Mouse (Mus musculus): ENCODE results near the gene Galnt9. TPM values are rescaled to one million over a fixed set of nuclear protein-coding genes. Genes with fewer than 3 reads are reported as not detected.

Gene Galnt9
- polyA plus RNA-seq, 1 experiment, result not detected

GRCm38 (mm10) chr5:110507943-110508342 lies 36.2 kb upstream of the Galnt9 start:
- no peaks in the 10 kb centered on the region for H3K9me3 ChIP-seq
- H3K4me3 ChIP-seq (replicated peaks), result no peak overlapping the region
- peaks cover 43% of the 10 kb centered on the region for H3K27me3 ChIP-seq (replicated peaks)
- TF ChIP-seq FLI1 (IDR thresholded peaks at IDR 0.05; ENCODE audit: low read length) (no peak), GATA1 (IDR thresholded peaks at IDR 0.05; ENCODE audit: borderline replicate concordance, low read length) (no peak)
- no peaks in the 10 kb centered on the region for H3K4me1 ChIP-seq
- no peaks in the 10 kb centered on the region for H3K36me3 ChIP-seq (replicated peaks; ENCODE audit: low read length)

- Histone ChIP-seq H3K36me3 (replicated peaks; ENCODE audit: low read length) (no peaks in the 10 kb centered on the region), H3K9me3 (no peaks in the 10 kb centered on the region), H3K4me3 (replicated peaks) (no peak overlapping the region), H3K27me3 (replicated peaks) (peaks cover 43% of the 10 kb centered on the region), H3K4me1 (peaks cover 6% of the 10 kb centered on the region)
- TF ChIP-seq FLI1 (IDR thresholded peaks at IDR 0.05; ENCODE audit: low read length) (no peak), GATA1 (IDR thresholded peaks at IDR 0.05; ENCODE audit: borderline replicate concordance, low read length) (no peak)
Measured at GRCm38 (mm10) chr5:110510357-110510756, 33.8 kb upstream of the Galnt9 start.

DNA sequence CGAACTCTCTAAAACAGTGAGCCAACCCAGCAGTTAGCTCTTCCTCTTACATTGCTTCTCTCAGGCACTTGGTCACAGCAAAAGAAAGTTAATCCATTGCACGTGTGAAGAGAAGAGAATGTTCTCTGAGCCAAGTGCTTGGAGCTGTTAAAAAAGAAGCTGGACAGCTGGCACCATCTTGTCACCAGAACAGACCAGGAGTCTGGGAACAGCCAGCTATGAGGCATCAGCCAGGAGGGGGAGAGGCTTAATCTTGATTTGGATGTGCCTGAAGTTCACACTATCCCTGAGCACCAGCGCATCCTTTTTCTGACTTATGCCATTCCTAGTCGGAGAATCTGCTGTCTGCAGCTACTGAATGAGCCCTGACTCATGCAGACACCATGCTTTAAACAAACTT lies 30.4 kb upstream of the Galnt9 start:
- no peaks in the 10 kb centered on the region for H3K9me3 ChIP-seq
- H3K36me3 ChIP-seq (replicated peaks; ENCODE audit: low read length), result no peaks in the 10 kb centered on the region
- H3K27me3 ChIP-seq (replicated peaks), result peaks cover 55% of the 10 kb centered on the region
- H3K4me3 ChIP-seq (replicated peaks), result no peak overlapping the region
- peaks cover 6% of the 10 kb centered on the region for H3K4me1 ChIP-seq
- TF ChIP-seq GATA1 (IDR thresholded peaks at IDR 0.05; ENCODE audit: borderline replicate concordance, low read length), result no peak
- no peak for TF ChIP-seq FLI1 (IDR thresholded peaks at IDR 0.05; ENCODE audit: low read length)

- Histone ChIP-seq H3K36me3 (replicated peaks; ENCODE audit: low read length) (no peaks in the 10 kb centered on the region), H3K27me3 (replicated peaks) (peaks cover 55% of the 10 kb centered on the region), H3K4me1 (peaks cover 6% of the 10 kb centered on the region), H3K4me3 (replicated peaks) (no peak overlapping the region), H3K9me3 (no peaks in the 10 kb centered on the region)
- TF ChIP-seq FLI1 (IDR thresholded peaks at IDR 0.05; ENCODE audit: low read length) (no peak), GATA1 (IDR thresholded peaks at IDR 0.05; ENCODE audit: borderline replicate concordance, low read length) (no peak)
Measured at GRCm38 (mm10) chr5:110514694-110515093, 29.5 kb upstream of the Galnt9 start.

DNA sequence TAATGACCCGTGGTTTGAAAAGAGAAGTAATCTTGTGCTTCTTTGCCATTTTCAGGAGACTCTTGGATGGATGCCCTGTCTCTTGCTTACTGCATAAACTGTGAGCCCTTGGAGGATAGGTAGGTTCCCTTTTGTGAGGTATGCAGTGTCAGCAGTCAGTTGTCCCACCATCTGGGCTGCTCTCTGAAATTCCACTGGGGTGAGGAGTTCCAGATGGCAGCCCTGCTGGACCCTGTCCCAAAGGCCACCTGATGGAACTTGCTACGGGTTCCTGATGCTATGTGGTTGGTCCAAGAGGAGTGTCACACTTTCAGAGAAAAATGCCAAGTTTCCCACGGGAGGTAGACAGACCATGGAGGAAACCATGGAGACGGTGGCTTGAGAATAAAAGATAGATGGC lies 27.8 kb upstream of the Galnt9 start:
- Histone ChIP-seq H3K4me3 (replicated peaks) (no peak overlapping the region), H3K9me3 (no peaks in the 10 kb centered on the region), H3K27me3 (replicated peaks) (peaks cover 63% of the 10 kb centered on the region), H3K4me1 (peaks cover 6% of the 10 kb centered on the region), H3K36me3 (replicated peaks; ENCODE audit: low read length) (no peaks in the 10 kb centered on the region)
- no peak for TF ChIP-seq FLI1 (IDR thresholded peaks at IDR 0.05; ENCODE audit: low read length)
- no peak for TF ChIP-seq GATA1 (IDR thresholded peaks at IDR 0.05; ENCODE audit: borderline replicate concordance, low read length)

- Histone ChIP-seq H3K27me3 (replicated peaks) (peaks cover 65% of the 10 kb centered on the region), H3K4me3 (replicated peaks) (no peak overlapping the region), H3K4me1 (peaks cover 6% of the 10 kb centered on the region), H3K9me3 (no peaks in the 10 kb centered on the region), H3K36me3 (replicated peaks; ENCODE audit: low read length) (no peaks in the 10 kb centered on the region)
- no peak for TF ChIP-seq FLI1 (IDR thresholded peaks at IDR 0.05; ENCODE audit: low read length)
- TF ChIP-seq GATA1 (IDR thresholded peaks at IDR 0.05; ENCODE audit: borderline replicate concordance, low read length), result no peak
Measured at GRCm38 (mm10) chr5:110518086-110518783, 25.9 kb upstream of the Galnt9 start.

- TF ChIP-seq GATA1 (IDR thresholded peaks at IDR 0.05; ENCODE audit: borderline replicate concordance, low read length) (no peak), FLI1 (IDR thresholded peaks at IDR 0.05; ENCODE audit: low read length) (no peak)
- no peak overlapping the region for H3K4me3 ChIP-seq (replicated peaks)
- peaks cover 63% of the 10 kb centered on the region for H3K27me3 ChIP-seq (replicated peaks)
- H3K9me3 ChIP-seq, result no peaks in the 10 kb centered on the region
- H3K4me1 ChIP-seq, result no peaks in the 10 kb centered on the region
- H3K36me3 ChIP-seq (replicated peaks; ENCODE audit: low read length), result no peaks in the 10 kb centered on the region
Measured at GRCm38 (mm10) chr5:110520974-110521373, 23.2 kb upstream of the Galnt9 start.

DNA sequence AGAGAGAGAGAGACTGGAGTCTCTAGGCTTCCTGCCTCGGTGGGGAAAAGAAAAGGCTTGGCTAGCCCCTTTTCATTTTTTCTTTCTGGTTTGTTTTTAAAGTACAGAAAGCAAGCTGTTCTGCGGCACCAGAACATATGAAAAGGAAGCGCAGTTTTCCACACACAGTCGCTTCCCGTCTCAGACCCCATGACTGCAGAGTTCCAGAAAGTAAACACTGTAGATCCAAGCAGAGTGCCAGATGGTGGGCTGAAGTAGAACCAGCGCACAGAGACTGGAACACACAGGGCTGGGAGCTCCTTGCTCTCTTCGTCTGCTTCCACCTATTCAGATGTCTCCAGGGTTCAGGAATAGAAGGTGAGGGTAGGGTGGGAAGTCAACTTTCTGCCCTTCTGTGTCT lies 22.3 kb upstream of the Galnt9 start:
- Histone ChIP-seq H3K27me3 (replicated peaks) (peaks cover 59% of the 10 kb centered on the region), H3K36me3 (replicated peaks; ENCODE audit: low read length) (no peaks in the 10 kb centered on the region), H3K4me3 (replicated peaks) (no peak overlapping the region), H3K9me3 (no peaks in the 10 kb centered on the region), H3K4me1 (no peaks in the 10 kb centered on the region)
- no peak for TF ChIP-seq FLI1 (IDR thresholded peaks at IDR 0.05; ENCODE audit: low read length)
- TF ChIP-seq GATA1 (IDR thresholded peaks at IDR 0.05; ENCODE audit: borderline replicate concordance, low read length), result no peak

DNA sequence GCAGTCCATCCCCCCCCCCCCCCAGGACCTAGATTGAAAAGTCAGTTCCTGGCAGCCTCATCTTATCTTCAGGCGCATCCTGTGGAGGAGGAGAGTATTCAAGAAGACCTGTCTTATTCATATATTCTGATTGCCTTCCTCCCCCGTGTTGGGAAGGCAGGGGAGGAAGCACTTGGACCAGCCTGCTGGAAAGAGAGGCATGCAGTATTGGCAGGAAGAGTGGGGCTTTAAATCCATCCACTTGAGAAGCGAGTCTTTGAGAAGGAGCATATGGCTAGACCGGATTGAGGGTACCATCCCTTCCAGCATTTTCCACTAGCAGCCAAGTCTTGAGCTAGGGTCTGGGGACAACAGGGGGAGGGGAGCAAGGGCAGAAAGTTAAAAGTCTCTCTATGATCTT lies 20.9 kb upstream of the Galnt9 start:
- Histone ChIP-seq H3K36me3 (replicated peaks; ENCODE audit: low read length) (no peaks in the 10 kb centered on the region), H3K9me3 (no peaks in the 10 kb centered on the region), H3K4me3 (replicated peaks) (no peak overlapping the region), H3K27me3 (replicated peaks) (peaks cover 50% of the 10 kb centered on the region), H3K4me1 (no peaks in the 10 kb centered on the region)
- TF ChIP-seq GATA1 (IDR thresholded peaks at IDR 0.05; ENCODE audit: borderline replicate concordance, low read length) (no peak), FLI1 (IDR thresholded peaks at IDR 0.05; ENCODE audit: low read length) (no peak)

GRCm38 (mm10) chr5:110525701-110526100 lies 18.5 kb upstream of the Galnt9 start:
- TF ChIP-seq GATA1 (IDR thresholded peaks at IDR 0.05; ENCODE audit: borderline replicate concordance, low read length) (no peak), FLI1 (IDR thresholded peaks at IDR 0.05; ENCODE audit: low read length) (no peak)
- no peaks in the 10 kb centered on the region for H3K4me1 ChIP-seq
- peaks cover 10% of the 10 kb centered on the region for H3K9me3 ChIP-seq
- H3K36me3 ChIP-seq (replicated peaks; ENCODE audit: low read length), result no peaks in the 10 kb centered on the region
- H3K27me3 ChIP-seq (replicated peaks), result peaks cover 41% of the 10 kb centered on the region
- H3K4me3 ChIP-seq (replicated peaks), result no peak overlapping the region

Measured in megakaryocyte, embryonic 14.5 days (primary cell).